Comparison of ENCODE assay signal across 18 mouse cellular contexts in the genomic region with DNA sequence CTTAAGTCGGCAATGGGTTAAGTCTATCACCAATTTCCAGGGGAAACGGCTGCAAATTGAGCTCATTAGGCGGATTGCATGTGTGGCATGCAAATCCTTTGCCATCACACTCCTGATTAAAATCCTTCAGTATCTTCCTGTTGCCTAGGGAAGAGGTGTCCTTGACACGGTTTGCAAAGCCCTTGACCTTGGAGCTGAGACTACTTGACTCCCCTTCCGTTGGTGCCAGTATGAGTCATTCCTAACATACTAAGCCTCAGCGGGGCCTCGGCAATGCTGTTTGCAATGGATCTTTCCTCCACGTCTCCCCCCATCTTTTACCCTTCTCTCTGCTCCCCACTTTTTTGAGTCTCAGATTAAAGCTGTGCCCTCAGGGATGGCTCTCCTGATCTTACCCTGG.
DNase-seq lines count a peak whose midpoint lies in the region; ATAC-seq lines count a peak whose summit lies in the region.
"Had no signal": no experiment of that assay in that cellular context is flagged by ENCODE, and none has a peak within 500 bp of the region (broad histone marks: within the 10 kb centered on the region; RNA-seq: fewer than 3 reads in every experiment).

No protein-coding gene starts in this region.

- no peak overlapping the region for H3K9ac ChIP-seq in neural tube, embryonic 13.5 days
- H3K9ac ChIP-seq: heart, embryonic 13.5 days; liver, embryonic 12.5 days had no signal

- H3K36me3 ChIP-seq in neural tube, embryonic 13.5 days: no peaks in the 10 kb centered on the region
- H3K36me3 ChIP-seq: heart, embryonic 13.5 days; limb, embryonic 10.5 days; liver, embryonic 12.5 days had no signal

- no peaks in the 10 kb centered on the region for H3K27me3 ChIP-seq in neural tube, embryonic 13.5 days
- H3K27me3 ChIP-seq: liver, embryonic 12.5 days had no signal

- H3K27ac ChIP-seq in neural tube, embryonic 13.5 days (replicated peaks): peak overlapping the region; percentile 30; the same call in 1 of the 2 replicates
- H3K27ac ChIP-seq: heart, embryonic 13.5 days; limb, embryonic 10.5 days; liver, embryonic 12.5 days; stomach, postnatal 0 days had no signal

- DNase-seq in adrenal gland, adult (ENCODE audit: inconsistent age in 2 of 2, low spot score in 1 of 2): peak; percentile 57 to 79
- DNase-seq in adrenal gland, adult 18-20 months (ENCODE audit: low spot score in 2 of 2): no peak
- DNase-seq in neural tube, embryonic 10.5 days (ENCODE audit: extremely low spot score, low spot score): no peak
- DNase-seq in lung, adult 18-20 months: peak; percentile 67 to 72
- peak; percentile 41 to 59 for DNase-seq in lung, postnatal 4 days
- DNase-seq in MN1 (ENCODE audit: low spot score): no peak
- DNase-seq in gastrocnemius, postnatal 36 days: no peak
- DNase-seq: cerebellum, postnatal 25 days; gastrocnemius, postnatal 25 days; kidney, adult 8-10 months; kidney, postnatal 4 days; thymus, postnatal 25 days had no signal

- intact Hi-C loops in gastrocnemius, postnatal 36 days (cut with DNase I): loop anchor here (10.0 kb wide), 1 partner anchor 1201 kb away; the partner anchor contains the start of gene Clec2i

- no peaks in the 10 kb centered on the region for H3K9me3 ChIP-seq in neural tube, embryonic 13.5 days
- H3K9me3 ChIP-seq: heart, embryonic 13.5 days; limb, embryonic 10.5 days; liver, embryonic 12.5 days had no signal

- no peak overlapping the region for H3K4me2 ChIP-seq in neural tube, embryonic 13.5 days
- H3K4me2 ChIP-seq: heart, embryonic 13.5 days; liver, embryonic 12.5 days had no signal

- WGBS in neural tube, embryonic 13.5 days: 66% methylated on average over 8 of the region's 8 CpGs

- no peak for ATAC-seq in neural tube, embryonic 13.5 days (ENCODE audit: low read depth)
- ATAC-seq: liver, embryonic 12.5 days had no signal

- H3K4me1 ChIP-seq in neural tube, embryonic 13.5 days (replicated peaks): peaks cover 31% of the 10 kb centered on the region
- H3K4me1 ChIP-seq: liver, embryonic 12.5 days had no signal

- H3K4me3 ChIP-seq in neural tube, embryonic 13.5 days: no peak overlapping the region
- H3K4me3 ChIP-seq: erythroblast, embryonic 14.5 days; heart, embryonic 13.5 days; limb, embryonic 10.5 days; liver, embryonic 12.5 days had no signal

Comparison
In these comparisons a context has a peak if more than half of its experiments do, and no peak if none do; other contexts are left out.
1. DNase-seq: peak in adrenal gland, adult (2 of 2), lung, adult 18-20 months (2 of 2) and lung, postnatal 4 days (2 of 2); none in adrenal gland, adult 18-20 months (0 of 2), neural tube, embryonic 10.5 days (single experiment), MN1 (single experiment) and gastrocnemius, postnatal 36 days (0 of 2).